Mouse (Mus musculus) C2C12 (cell line): Measurements from ENCODE around the gene Sirt1. TPM values are rescaled to one million over a fixed set of nuclear protein-coding genes. Genes with fewer than 3 reads are reported as not detected.
A peak's percentile ranks its signal among the peaks of the same experiment; 100 is the strongest.

Experiments used
- H3K27me3 ChIP-seq: one replicate; pipeline ENCODE4 v1.6.1; 2011; ENCODE audit not compliant: control insufficient read depth, insufficient read depth, insufficient read length
- H3K36me3 ChIP-seq: one replicate; pipeline ENCODE4 v1.6.1; 2011; ENCODE audit not compliant: control insufficient read depth, insufficient read depth
- H3K4me3 ChIP-seq: one replicate; pipeline ENCODE4 v1.5.1; 2011; ENCODE audit warnings: mild to moderate bottlenecking, control low read depth; ENCODE audit not compliant: poor library complexity, insufficient read depth, severe bottlenecking
- H3K79me2 ChIP-seq: one replicate; pipeline ENCODE4 v1.6.1; 2011; ENCODE audit not compliant: control insufficient read depth, insufficient read depth
- H3K79me3 ChIP-seq: one replicate; pipeline ENCODE4 v1.6.1; 2011; ENCODE audit warnings: low read depth, control low read depth
- H3ac ChIP-seq: one replicate; pipeline ENCODE3; 2011; ENCODE audit warnings: low read depth; ENCODE audit not compliant: control insufficient read depth, insufficient read length
- CEBPB ChIP-seq: IDR thresholded peaks from one replicate; pipeline ENCODE4 v1.6.1; 2011; ENCODE audit warnings: low read depth, mild to moderate bottlenecking, control low read depth, moderate library complexity
- CTCF ChIP-seq: IDR thresholded peaks from one replicate; pipeline ENCODE4 v1.5.1; 2011; ENCODE audit not compliant: control insufficient read depth, insufficient read depth, insufficient read length
- FOSL1 ChIP-seq: IDR thresholded peaks from one replicate; pipeline ENCODE4 v1.8.0; 2011; ENCODE audit warnings: mild to moderate bottlenecking, low read length; ENCODE audit not compliant: poor library complexity, insufficient read depth, severe bottlenecking
- MAX ChIP-seq: IDR thresholded peaks from one replicate; pipeline ENCODE4 v1.6.1; 2011; ENCODE audit warnings: mild to moderate bottlenecking, control low read depth
- MYOD1 ChIP-seq: IDR thresholded peaks from one replicate; pipeline ENCODE4 v1.6.1; 2011; ENCODE audit warnings: low read depth; ENCODE audit not compliant: control insufficient read depth, insufficient read length
- MYOG ChIP-seq: IDR thresholded peaks from one replicate; pipeline ENCODE4 v1.6.1; 2011; ENCODE audit not compliant: control insufficient read depth, insufficient read length; ENCODE audit errors: extremely low read depth
- USF1 ChIP-seq: IDR thresholded peaks from one replicate; pipeline ENCODE4 v1.6.1; 2011; ENCODE audit warnings: low read depth, mild to moderate bottlenecking, control low read depth, moderate library complexity
- polyA plus RNA-seq: library from polyadenylated mRNA; unstranded; fragments of >200 nt; fragmentation: generic; extraction: Trizol; gene quantifications from one replicate; pipeline ENCODE4 v1.2.1, GENCODE M21; 2012; ENCODE audit warnings: missing spikeins

Gene Sirt1
- polyA plus RNA-seq, 1 experiment = 4.2 TPM

- Histone ChIP-seq H3ac (no peak overlapping the region), H3K79me2 (peaks cover 56% of the 10 kb centered on the region), H3K36me3 (peaks cover 42% of the 10 kb centered on the region), H3K79me3 (peaks cover 37% of the 10 kb centered on the region), H3K4me3 (no peak overlapping the region), H3K27me3 (no peaks in the 10 kb centered on the region)
- TF ChIP-seq MAX (no peak), CEBPB (no peak), CTCF (no peak), USF1 (no peak), FOSL1 (no peak)
Observed at GRCm38 (mm10) chr10:63336901-63337300, 44.6 kb downstream of the Sirt1 start.

DNA sequence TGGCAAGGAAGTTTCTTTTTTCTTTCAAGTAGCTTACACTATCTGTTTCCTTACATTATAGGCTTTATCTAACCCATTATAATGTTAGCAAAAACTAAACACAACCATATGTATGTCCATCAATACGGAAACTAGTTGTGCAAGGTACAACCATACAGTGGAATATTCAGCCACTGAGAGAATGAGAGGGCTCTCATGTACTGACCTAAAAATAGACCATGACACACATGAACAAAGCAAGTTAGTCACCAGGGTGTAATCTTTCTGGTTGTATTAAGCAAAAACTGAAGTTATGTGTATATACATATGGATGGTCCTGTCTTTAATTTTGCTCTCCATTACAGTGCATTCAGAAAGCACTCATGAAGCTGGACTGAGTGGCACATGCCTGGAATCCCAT lies 54.4 kb downstream of the Sirt1 start:
- no peak overlapping the region for H3K4me3 ChIP-seq
- peaks cover 5% of the 10 kb centered on the region for H3K79me2 ChIP-seq
- H3K79me3 ChIP-seq = peaks cover 3% of the 10 kb centered on the region
- no peak overlapping the region for H3ac ChIP-seq
- no peaks in the 10 kb centered on the region for H3K27me3 ChIP-seq
- peaks cover 70% of the 10 kb centered on the region for H3K36me3 ChIP-seq
- TF ChIP-seq FOSL1 = no peak
- TF ChIP-seq CEBPB = no peak
- TF ChIP-seq USF1 = no peak
- TF ChIP-seq MYOG = no peak
- no peak for TF ChIP-seq CTCF
- no peak for TF ChIP-seq MYOD1
- TF ChIP-seq MAX = no peak

- Histone ChIP-seq H3ac (no peak overlapping the region), H3K36me3 (peaks cover 83% of the 10 kb centered on the region), H3K79me2 (no peaks in the 10 kb centered on the region), H3K4me3 (no peak overlapping the region), H3K27me3 (no peaks in the 10 kb centered on the region), H3K79me3 (peaks cover 1% of the 10 kb centered on the region)
- TF ChIP-seq CEBPB = no peak
- TF ChIP-seq CTCF = no peak
- TF ChIP-seq MAX = no peak
- TF ChIP-seq MYOG = no peak
- TF ChIP-seq USF1 = no peak
- TF ChIP-seq MYOD1 = no peak
- no peak for TF ChIP-seq FOSL1
Observed at GRCm38 (mm10) chr10:63313726-63314125, 67.8 kb downstream of the Sirt1 start.

DNA sequence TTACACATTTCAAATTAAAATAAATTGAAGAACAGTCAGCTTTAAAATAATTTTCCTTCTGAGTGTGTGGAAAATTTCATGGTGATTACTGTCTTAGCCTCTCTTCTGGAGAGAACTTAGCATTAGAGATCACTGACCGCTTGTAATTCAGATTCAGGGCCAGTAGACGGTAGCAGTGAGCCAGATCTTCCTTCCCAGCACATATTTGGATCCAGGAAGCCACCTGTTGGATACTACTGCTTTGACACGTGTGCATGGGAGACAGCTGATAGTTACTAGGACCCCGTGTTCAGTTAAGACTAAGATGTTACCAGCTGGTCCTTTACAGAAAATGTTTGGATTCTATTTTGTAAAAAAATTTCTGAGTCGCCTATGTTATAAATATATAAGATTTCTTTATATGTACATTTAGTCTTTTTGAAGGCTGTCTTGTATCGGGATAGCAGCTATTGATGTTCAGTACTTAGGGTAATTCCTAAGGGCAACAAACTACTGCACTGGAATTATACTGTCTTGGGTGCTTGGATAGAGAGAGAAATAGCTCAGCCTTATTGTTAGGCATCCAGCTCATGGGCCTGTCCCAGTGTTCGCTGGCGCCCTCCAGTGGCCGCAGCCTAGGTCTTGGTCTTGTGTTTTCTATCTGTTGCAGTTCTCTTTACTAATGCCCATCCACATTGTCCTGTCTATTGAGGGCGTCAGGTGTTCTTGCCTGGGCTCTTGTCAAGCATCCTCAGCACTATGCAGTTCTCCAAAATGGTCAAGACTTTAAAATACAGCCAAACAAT lies 72.7 kb downstream of the Sirt1 start:
- TF ChIP-seq USF1 (no peak), MAX (no peak), MYOD1 (peak; percentile 37), MYOG (no peak), CEBPB (no peak), CTCF (peak; percentile 81), FOSL1 (no peak)
- no peaks in the 10 kb centered on the region for H3K27me3 ChIP-seq
- H3K79me3 ChIP-seq = no peaks in the 10 kb centered on the region
- H3K79me2 ChIP-seq = no peaks in the 10 kb centered on the region
- no peak overlapping the region for H3ac ChIP-seq
- no peak overlapping the region for H3K4me3 ChIP-seq
- peaks cover 64% of the 10 kb centered on the region for H3K36me3 ChIP-seq

GRCm38 (mm10) chr10:63302356-63302755 lies 79.1 kb downstream of the Sirt1 start:
- TF ChIP-seq FOSL1 = no peak
- no peak for TF ChIP-seq CTCF
- TF ChIP-seq MYOD1 = no peak
- TF ChIP-seq MAX = no peak
- TF ChIP-seq MYOG = no peak
- no peak for TF ChIP-seq USF1
- TF ChIP-seq CEBPB = no peak
- Histone ChIP-seq H3K36me3 (peaks cover 63% of the 10 kb centered on the region), H3K79me3 (no peaks in the 10 kb centered on the region), H3ac (no peak overlapping the region), H3K4me3 (no peak overlapping the region), H3K27me3 (no peaks in the 10 kb centered on the region), H3K79me2 (no peaks in the 10 kb centered on the region)

GRCm38 (mm10) chr10:63282846-63283245 lies 98.7 kb downstream of the Sirt1 start:
- H3ac ChIP-seq = no peak overlapping the region
- no peak overlapping the region for H3K4me3 ChIP-seq
- H3K27me3 ChIP-seq = no peaks in the 10 kb centered on the region
- TF ChIP-seq CTCF (no peak), MAX (no peak), CEBPB (no peak), FOSL1 (no peak), USF1 (no peak), MYOG (no peak), MYOD1 (no peak)
- H3K79me2 ChIP-seq = no peaks in the 10 kb centered on the region
- H3K79me3 ChIP-seq = no peaks in the 10 kb centered on the region
- H3K36me3 ChIP-seq = peaks cover 80% of the 10 kb centered on the region
